Mouse (Mus musculus) heart, postnatal 4 days (tissue): ENCODE data around the gene Slc25a25. TPM values are rescaled to one million over a fixed set of nuclear protein-coding genes. Genes with fewer than 3 reads are reported as not detected.

Source experiments
- DNase-seq: peaks from one replicate; pipeline ENCODE4 v3.0.0; 2021
- total RNA-seq, 2 experiments: library from RNA; stranded (reverse); gene quantifications; 2 replicates each; pipeline ENCODE4 v1.2.3; 2021

The Slc25a25 gene
- total RNA-seq, 2 experiments from 2014 or later, result 16.4 to 22.2 TPM

GRCm38 (mm10) chr2:32428262-32428722 lies 23.0 kb downstream of the Slc25a25 start:
- DNase-seq, result no peak

- DNase-seq, result no peak
These were observed 23.5 kb downstream of the Slc25a25 start for GRCm38 (mm10) chr2:32427720-32428119.

GRCm38 (mm10) chr2:32426141-32426540 lies 25.1 kb downstream of the Slc25a25 start:
- DNase-seq, result no peak

- DNase-seq, result no peak
These were observed 25.7 kb downstream of the Slc25a25 start for GRCm38 (mm10) chr2:32425568-32425967.

GRCm38 (mm10) chr2:32424796-32425195 lies 26.4 kb downstream of the Slc25a25 start:
- DNase-seq, result no peak

- DNase-seq, result peak; percentile 74
These were observed 27.5 kb downstream of the Slc25a25 start for GRCm38 (mm10) chr2:32423481-32424331.

GRCm38 (mm10) chr2:32421851-32422251 lies 29.4 kb downstream of the Slc25a25 start:
- DNase-seq, result no peak

- no peak for DNase-seq
These were observed 30.6 kb downstream of the Slc25a25 start for GRCm38 (mm10) chr2:32420647-32421046.

- no peak for DNase-seq
These were observed 31.1 kb downstream of the Slc25a25 start for GRCm38 (mm10) chr2:32420066-32420608.

GRCm38 (mm10) chr2:32419359-32419758 lies 31.9 kb downstream of the Slc25a25 start:
- peak; percentile 71 for DNase-seq

- no peak for DNase-seq
These were observed 32.7 kb downstream of the Slc25a25 start for GRCm38 (mm10) chr2:32418430-32419151.

- no peak for DNase-seq
These were observed 33.8 kb downstream of the Slc25a25 start for GRCm38 (mm10) chr2:32417486-32417885.

GRCm38 (mm10) chr2:32416556-32416955 lies 34.7 kb downstream of the Slc25a25 start:
- no peak for DNase-seq

GRCm38 (mm10) chr2:32415801-32416200 lies 35.4 kb downstream of the Slc25a25 start:
- no peak for DNase-seq

- peak; percentile 26 for DNase-seq
These were observed 37.3 kb downstream of the Slc25a25 start for GRCm38 (mm10) chr2:32413936-32414335.

GRCm38 (mm10) chr2:32412742-32413531 lies 38.3 kb downstream of the Slc25a25 start:
- DNase-seq, result no peak

- DNase-seq, result no peak
These were observed 39.8 kb downstream of the Slc25a25 start for GRCm38 (mm10) chr2:32411407-32411806.

- DNase-seq, result no peak
These were observed 42.5 kb downstream of the Slc25a25 start for GRCm38 (mm10) chr2:32408429-32409424.

- DNase-seq, result no peak
These were observed 44.0 kb downstream of the Slc25a25 start for GRCm38 (mm10) chr2:32407144-32407824.

GRCm38 (mm10) chr2:32404663-32405062 lies 46.6 kb downstream of the Slc25a25 start:
- peak; percentile 97 for DNase-seq
